Mouse (Mus musculus): ENCODE measurements around the gene Mroh2b. TPM values are rescaled to one million over a fixed set of nuclear protein-coding genes. Genes with fewer than 3 reads are reported as not detected.

The Mroh2b gene
- not detected in 2 replicates for polyA plus RNA-seq (2014; fragmentation: Nextera tagmentation; extraction: Ambion mirVana)

- Histone ChIP-seq H3K36me3 (ENCODE audit: control insufficient read depth, insufficient read depth, low read length) (no peaks in the 10 kb centered on the region), H3K27ac (ENCODE audit: low read depth, low read length) (no peak within 1 kb of the TSS), H3K27me3 (ENCODE audit: control insufficient read depth, insufficient read depth, low read length) (no peaks in the 10 kb centered on the region), H3K4me3 (ENCODE audit: low read depth, low read length) (no peak within 1 kb of the TSS), H3K9ac (ENCODE audit: low read length) (no peak within 1 kb of the TSS), H3K9me3 (ENCODE audit: control insufficient read depth, low read length) (no peaks in the 10 kb centered on the region), H3K4me2 (ENCODE audit: low read depth) (no peak within 1 kb of the TSS), H3K4me1 (ENCODE audit: control insufficient read depth, insufficient read depth, low read length) (no peaks in the 10 kb centered on the region)
- 94% methylated on average over 1 of the region's 1 CpGs for WGBS
- no peak for DNase-seq (ENCODE audit: low spot score)
- ATAC-seq (ENCODE audit: insufficient read depth, low FRiP score, low TSS enrichment) = no peak
These were observed at the start of gene Mroh2b for GRCm38 (mm10) chr15:4898437-4898836. Gene Mroh2b (plus strand): TSS chr15:4898737.

- ATAC-seq (ENCODE audit: insufficient read depth, low FRiP score, low TSS enrichment) = no peak
- Histone ChIP-seq H3K4me2 (ENCODE audit: low read depth) (no peak overlapping the region), H3K9me3 (ENCODE audit: control insufficient read depth, low read length) (no peaks in the 10 kb centered on the region), H3K4me3 (ENCODE audit: low read depth, low read length) (no peak overlapping the region), H3K27me3 (ENCODE audit: control insufficient read depth, insufficient read depth, low read length) (no peaks in the 10 kb centered on the region), H3K4me1 (ENCODE audit: control insufficient read depth, insufficient read depth, low read length) (no peaks in the 10 kb centered on the region), H3K9ac (ENCODE audit: low read length) (no peak overlapping the region), H3K27ac (ENCODE audit: low read depth, low read length) (no peak overlapping the region), H3K36me3 (ENCODE audit: control insufficient read depth, insufficient read depth, low read length) (no peaks in the 10 kb centered on the region)
- 98% methylated on average over 1 of the region's 1 CpGs for WGBS
- no peak for DNase-seq (ENCODE audit: low spot score)
These were observed 48.5 kb upstream of the Mroh2b start for GRCm38 (mm10) chr15:4850015-4850414.

GRCm38 (mm10) chr15:4894962-4895361 is 3.6 kb upstream of the Mroh2b start:
- WGBS = 39% methylated on average over 3 of the region's 3 CpGs
- no peak for ATAC-seq (ENCODE audit: insufficient read depth, low FRiP score, low TSS enrichment)
- H3K9ac ChIP-seq (ENCODE audit: low read length) = no peak overlapping the region

GRCm38 (mm10) chr15:4934731-4935130 is 36.2 kb downstream of the Mroh2b start:
- no peak for DNase-seq (ENCODE audit: low spot score)
- 88% methylated on average over 8 of the region's 8 CpGs for WGBS

More at GRCm38 (mm10) chr15:4894962-4895361, 3.6 kb upstream of the Mroh2b start:
- DNase-seq (ENCODE audit: low spot score) = no peak
- Histone ChIP-seq H3K36me3 (ENCODE audit: control insufficient read depth, insufficient read depth, low read length) (no peaks in the 10 kb centered on the region), H3K9me3 (ENCODE audit: control insufficient read depth, low read length) (no peaks in the 10 kb centered on the region), H3K27ac (ENCODE audit: low read depth, low read length) (no peak overlapping the region), H3K4me2 (ENCODE audit: low read depth) (no peak overlapping the region), H3K27me3 (ENCODE audit: control insufficient read depth, insufficient read depth, low read length) (no peaks in the 10 kb centered on the region), H3K4me3 (ENCODE audit: low read depth, low read length) (no peak overlapping the region), H3K4me1 (ENCODE audit: control insufficient read depth, insufficient read depth, low read length) (no peaks in the 10 kb centered on the region)

GRCm38 (mm10) chr15:4973355-4973754 is 74.8 kb downstream of the Mroh2b start:
- no peak for DNase-seq (ENCODE audit: low spot score)
- Histone ChIP-seq H3K4me2 (ENCODE audit: low read depth) (no peak overlapping the region), H3K4me1 (ENCODE audit: control insufficient read depth, insufficient read depth, low read length) (no peaks in the 10 kb centered on the region)

More at GRCm38 (mm10) chr15:4934731-4935130, 36.2 kb downstream of the Mroh2b start:
- no peaks in the 10 kb centered on the region for H3K27me3 ChIP-seq (ENCODE audit: control insufficient read depth, insufficient read depth, low read length)
- H3K36me3 ChIP-seq (ENCODE audit: control insufficient read depth, insufficient read depth, low read length) = no peaks in the 10 kb centered on the region
- H3K9me3 ChIP-seq (ENCODE audit: control insufficient read depth, low read length) = no peaks in the 10 kb centered on the region
- no peaks in the 10 kb centered on the region for H3K4me1 ChIP-seq (ENCODE audit: control insufficient read depth, insufficient read depth, low read length)
- ATAC-seq (ENCODE audit: insufficient read depth, low FRiP score, low TSS enrichment) = no peak
- H3K4me2 ChIP-seq (ENCODE audit: low read depth) = no peak overlapping the region
- H3K9ac ChIP-seq (ENCODE audit: low read length) = no peak overlapping the region
- H3K4me3 ChIP-seq (ENCODE audit: low read depth, low read length) = no peak overlapping the region
- no peak overlapping the region for H3K27ac ChIP-seq (ENCODE audit: low read depth, low read length)

GRCm38 (mm10) chr15:5002903-5003302 is 104.4 kb downstream of the Mroh2b start:
- no peaks in the 10 kb centered on the region for H3K4me1 ChIP-seq (ENCODE audit: control insufficient read depth, insufficient read depth, low read length)
- H3K4me3 ChIP-seq (ENCODE audit: low read depth, low read length) = no peak overlapping the region
- no peaks in the 10 kb centered on the region for H3K36me3 ChIP-seq (ENCODE audit: control insufficient read depth, insufficient read depth, low read length)
- no peak for ATAC-seq (ENCODE audit: insufficient read depth, low FRiP score, low TSS enrichment)
- no peaks in the 10 kb centered on the region for H3K9me3 ChIP-seq (ENCODE audit: control insufficient read depth, low read length)
- H3K9ac ChIP-seq (ENCODE audit: low read length) = no peak overlapping the region
- H3K4me2 ChIP-seq (ENCODE audit: low read depth) = no peak overlapping the region
- WGBS = 45% methylated on average over 2 of the region's 2 CpGs
- no peak for DNase-seq (ENCODE audit: low spot score)
- H3K27ac ChIP-seq (ENCODE audit: low read depth, low read length) = no peak overlapping the region
- H3K27me3 ChIP-seq (ENCODE audit: control insufficient read depth, insufficient read depth, low read length) = no peaks in the 10 kb centered on the region

More at GRCm38 (mm10) chr15:4973355-4973754, 74.8 kb downstream of the Mroh2b start:
- Histone ChIP-seq H3K9me3 (ENCODE audit: control insufficient read depth, low read length) (no peaks in the 10 kb centered on the region), H3K27me3 (ENCODE audit: control insufficient read depth, insufficient read depth, low read length) (no peaks in the 10 kb centered on the region), H3K9ac (ENCODE audit: low read length) (no peak overlapping the region), H3K4me3 (ENCODE audit: low read depth, low read length) (no peak overlapping the region), H3K27ac (ENCODE audit: low read depth, low read length) (no peak overlapping the region), H3K36me3 (ENCODE audit: control insufficient read depth, insufficient read depth, low read length) (no peaks in the 10 kb centered on the region)
- whole genome bisulfite sequencing = 95% methylated on average over 1 of the region's 1 CpGs
- no peak for ATAC-seq (ENCODE audit: insufficient read depth, low FRiP score, low TSS enrichment)

GRCm38 (mm10) chr15:5003503-5004196 is 105.1 kb downstream of the Mroh2b start:
- H3K4me3 ChIP-seq (ENCODE audit: low read depth, low read length) = no peak overlapping the region
- no peaks in the 10 kb centered on the region for H3K36me3 ChIP-seq (ENCODE audit: control insufficient read depth, insufficient read depth, low read length)
- 83% methylated on average over 6 of the region's 6 CpGs for WGBS
- ATAC-seq (ENCODE audit: insufficient read depth, low FRiP score, low TSS enrichment) = no peak
- H3K27ac ChIP-seq (ENCODE audit: low read depth, low read length) = no peak overlapping the region
- no peaks in the 10 kb centered on the region for H3K4me1 ChIP-seq (ENCODE audit: control insufficient read depth, insufficient read depth, low read length)
- H3K4me2 ChIP-seq (ENCODE audit: low read depth) = no peak overlapping the region
- no peaks in the 10 kb centered on the region for H3K9me3 ChIP-seq (ENCODE audit: control insufficient read depth, low read length)
- no peaks in the 10 kb centered on the region for H3K27me3 ChIP-seq (ENCODE audit: control insufficient read depth, insufficient read depth, low read length)
- H3K9ac ChIP-seq (ENCODE audit: low read length) = no peak overlapping the region
- no peak for DNase-seq (ENCODE audit: low spot score)

GRCm38 (mm10) chr15:5009644-5010107 is 111.1 kb downstream of the Mroh2b start:
- 81% methylated on average over 11 of the region's 11 CpGs for WGBS
- Histone ChIP-seq H3K9me3 (ENCODE audit: control insufficient read depth, low read length) (no peaks in the 10 kb centered on the region), H3K27ac (ENCODE audit: low read depth, low read length) (no peak overlapping the region), H3K36me3 (ENCODE audit: control insufficient read depth, insufficient read depth, low read length) (no peaks in the 10 kb centered on the region), H3K4me3 (ENCODE audit: low read depth, low read length) (no peak overlapping the region), H3K9ac (ENCODE audit: low read length) (no peak overlapping the region), H3K4me1 (ENCODE audit: control insufficient read depth, insufficient read depth, low read length) (no peaks in the 10 kb centered on the region), H3K27me3 (ENCODE audit: control insufficient read depth, insufficient read depth, low read length) (no peaks in the 10 kb centered on the region), H3K4me2 (ENCODE audit: low read depth) (no peak overlapping the region)
- DNase-seq (ENCODE audit: low spot score) = no peak
- no peak for ATAC-seq (ENCODE audit: insufficient read depth, low FRiP score, low TSS enrichment)

Data from neural tube, embryonic 11.5 days (tissue).